Mouse (Mus musculus): ENCODE measurements around the gene Rtp1. TPM values are rescaled to one million over a fixed set of nuclear protein-coding genes. Genes with fewer than 3 reads are reported as not detected.

The Rtp1 gene
- polyA plus RNA-seq (2012; rRNA removed) = 0.01 TPM in 2 replicates

GRCm38 (mm10) chr16:23428647-23429319, at the start of gene Rtp1:
Rtp1 (plus strand) TSS chr16:23429133.
- no peak for DNase-seq (ENCODE audit: low spot score)

GRCm38 (mm10) chr16:23379536-23380230, 49.2 kb upstream of the Rtp1 start:
- no peak for DNase-seq (ENCODE audit: low spot score)

- DNase-seq (ENCODE audit: low spot score) = no peak
Observed at GRCm38 (mm10) chr16:23384304-23384703, 44.6 kb upstream of the Rtp1 start.

- DNase-seq (ENCODE audit: low spot score) = no peak
Observed at GRCm38 (mm10) chr16:23397931-23398330, 31.0 kb upstream of the Rtp1 start.

GRCm38 (mm10) chr16:23401463-23401862, 27.5 kb upstream of the Rtp1 start:
- DNase-seq (ENCODE audit: low spot score) = no peak

GRCm38 (mm10) chr16:23401959-23402358, 27.0 kb upstream of the Rtp1 start:
- DNase-seq (ENCODE audit: low spot score) = no peak

GRCm38 (mm10) chr16:23403008-23403755, 25.8 kb upstream of the Rtp1 start:
- DNase-seq (ENCODE audit: low spot score) = peak; percentile 58

- DNase-seq (ENCODE audit: low spot score) = no peak
Observed at GRCm38 (mm10) chr16:23412930-23413329, 16.0 kb upstream of the Rtp1 start.

GRCm38 (mm10) chr16:23416261-23416656, 12.7 kb upstream of the Rtp1 start:
- DNase-seq (ENCODE audit: low spot score) = no peak

- no peak for DNase-seq (ENCODE audit: low spot score)
Observed at GRCm38 (mm10) chr16:23416657-23417293, 12.2 kb upstream of the Rtp1 start.

- DNase-seq (ENCODE audit: low spot score) = no peak
Observed at GRCm38 (mm10) chr16:23417456-23418240, 11.3 kb upstream of the Rtp1 start.

GRCm38 (mm10) chr16:23419565-23420085, 9.3 kb upstream of the Rtp1 start:
- DNase-seq (ENCODE audit: low spot score) = no peak

- DNase-seq (ENCODE audit: low spot score) = no peak
Observed at GRCm38 (mm10) chr16:23423825-23424224, 5.1 kb upstream of the Rtp1 start.

GRCm38 (mm10) chr16:23427701-23428100, 1.2 kb upstream of the Rtp1 start:
- DNase-seq (ENCODE audit: low spot score) = no peak

GRCm38 (mm10) chr16:23429991-23430390, 1.1 kb downstream of the Rtp1 start:
- DNase-seq (ENCODE audit: low spot score) = no peak

GRCm38 (mm10) chr16:23437404-23438166, 8.7 kb downstream of the Rtp1 start:
- no peak for DNase-seq (ENCODE audit: low spot score)

GRCm38 (mm10) chr16:23444231-23444630, 15.3 kb downstream of the Rtp1 start:
- no peak for DNase-seq (ENCODE audit: low spot score)

GRCm38 (mm10) chr16:23449946-23450345, 21.0 kb downstream of the Rtp1 start:
- DNase-seq (ENCODE audit: low spot score) = no peak

- DNase-seq (ENCODE audit: low spot score) = no peak
Observed at GRCm38 (mm10) chr16:23450816-23451215, 21.9 kb downstream of the Rtp1 start.

GRCm38 (mm10) chr16:23452476-23452875, 23.5 kb downstream of the Rtp1 start:
- DNase-seq (ENCODE audit: low spot score) = no peak

Data from urinary bladder, adult 2 months (tissue).